Mouse (Mus musculus): ENCODE results near the gene Gtse1. TPM values are rescaled to one million over a fixed set of nuclear protein-coding genes. Genes with fewer than 3 reads are reported as not detected.

Gtse1 gene
- total RNA-seq (2021): 10 to 100 TPM in 1 of 2 experiments, 1 to 10 TPM in 1; 8.9 to 10.1 TPM
- long read RNA-seq, experiment 1, partial matches to known transcripts: 5 of 10 reads
- long read RNA-seq, experiment 1, other reads (novel, unspliced or antisense): 1 of 10 reads
- long read RNA-seq, experiment 2, partial matches to known transcripts: 6 of 8 reads
- long read RNA-seq, experiment 2, other reads (novel, unspliced or antisense): 1 of 8 reads

- DNase-seq (ENCODE audit: low spot score in 2 of 2): peak; percentile 64 to 92
These were observed at the start of gene Gtse1 for GRCm38 (mm10) chr15:85859490-85860031. TSS of gene Gtse1 (plus strand) at chr15:85859745.

DNA sequence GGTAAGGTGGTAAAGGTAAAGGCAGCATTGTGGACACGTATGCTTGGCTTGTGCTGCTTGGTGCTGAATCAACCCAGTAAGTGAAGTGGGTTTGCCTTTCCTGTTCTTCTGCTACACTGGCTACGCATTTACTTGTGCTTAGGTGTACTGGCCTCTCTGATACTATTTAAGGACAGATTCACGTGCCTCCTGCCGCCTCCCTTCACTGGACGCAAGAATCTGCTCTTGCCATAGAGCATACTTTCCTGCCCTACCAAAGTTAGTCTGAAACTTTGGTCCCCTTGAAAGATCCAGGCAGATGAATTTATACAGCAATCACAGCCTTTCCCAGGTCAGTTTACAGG, 49.1 kb upstream of the Gtse1 start:
- no peak for DNase-seq (ENCODE audit: low spot score in 2 of 2)

- DNase-seq (ENCODE audit: low spot score in 2 of 2): peak in 1 of 2 experiments; percentile 23
These were observed 48.6 kb upstream of the Gtse1 start for GRCm38 (mm10) chr15:85810806-85811521.

DNA sequence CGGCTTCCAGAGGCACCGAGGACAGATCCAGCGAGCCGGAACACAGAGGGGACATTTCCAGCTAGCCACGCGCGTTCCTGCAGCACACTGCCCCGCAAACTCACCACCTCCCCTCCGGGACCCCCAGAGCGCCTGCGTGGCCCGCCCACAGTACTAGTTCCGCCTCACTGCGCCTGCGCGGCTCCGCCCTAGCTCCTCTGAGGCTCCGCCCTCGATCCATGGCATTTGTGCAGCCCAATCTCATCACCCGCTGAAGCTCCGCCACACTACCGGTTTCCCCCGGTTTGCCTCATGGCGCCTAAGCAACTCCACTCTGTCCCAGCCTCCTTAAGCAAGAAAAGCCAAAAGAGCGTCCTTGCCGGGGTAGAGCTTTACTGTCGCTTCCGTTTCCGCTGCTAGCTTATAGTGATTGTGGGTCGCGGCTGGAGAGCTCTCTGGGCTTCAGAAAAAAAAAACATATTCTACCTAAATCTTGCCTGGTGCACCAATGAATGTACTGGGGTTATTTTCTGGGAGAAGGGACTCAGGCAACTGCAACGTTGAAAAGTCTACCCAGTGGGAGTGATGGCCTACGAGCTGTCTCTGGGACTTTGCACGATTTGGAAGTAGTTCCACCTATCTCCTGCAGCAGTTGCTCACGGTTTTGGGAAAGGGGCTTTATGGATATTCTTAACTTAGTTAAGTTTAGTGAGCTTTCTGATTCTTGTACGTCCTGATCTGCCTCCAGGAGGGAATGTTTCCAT, 47.8 kb upstream of the Gtse1 start, which contains the start of gene Cdpf1:
Cdpf1 (minus strand) TSS at position 163 of the 743 bp plus-strand sequence.
- DNase-seq (ENCODE audit: low spot score in 2 of 2): peak; percentile 98

GRCm38 (mm10) chr15:85813428-85813827, 46.1 kb upstream of the Gtse1 start:
- no peak for DNase-seq (ENCODE audit: low spot score in 2 of 2)

DNA sequence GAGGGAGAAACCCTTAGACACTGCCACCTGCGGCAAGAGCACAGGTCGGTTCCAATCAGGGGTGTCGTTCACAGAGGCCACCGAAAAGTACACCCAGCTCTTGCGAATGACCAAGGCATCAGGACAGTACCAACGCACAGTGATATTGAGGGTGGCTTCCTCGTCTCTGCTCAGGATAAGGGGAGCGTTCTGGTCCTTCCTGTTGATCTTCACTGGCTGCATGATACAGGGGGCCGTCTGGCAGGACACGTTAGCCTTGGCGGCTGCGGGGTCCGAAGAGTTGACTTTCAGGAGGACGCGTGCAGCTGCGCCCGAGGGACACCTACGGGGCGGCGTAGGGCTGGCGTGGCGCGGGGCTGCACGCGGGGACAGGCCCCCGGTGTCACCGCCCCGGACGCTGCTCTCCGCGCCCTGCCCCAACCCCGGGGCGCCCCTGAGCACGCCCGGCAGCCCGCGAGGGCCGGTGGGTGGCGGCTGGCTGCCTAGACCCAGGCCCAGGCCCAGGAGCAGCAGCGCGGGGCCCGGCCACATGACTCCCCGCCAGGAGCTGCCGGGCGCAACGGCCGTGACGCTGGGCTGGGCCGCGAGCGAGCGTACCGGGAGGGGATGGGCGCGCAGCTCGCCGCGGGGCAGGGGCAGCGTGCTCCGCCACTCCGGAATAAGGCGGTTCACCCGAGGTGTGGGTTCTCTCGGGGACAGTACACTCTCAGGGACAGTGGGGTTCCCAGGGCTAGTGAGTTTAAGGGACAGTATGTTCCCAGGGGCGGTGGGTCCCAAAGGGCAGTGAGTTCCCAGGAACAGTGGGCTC, 38.1 kb upstream of the Gtse1 start, which contains the start of gene Pkdrej:
Pkdrej (minus strand) TSS at position 532 of the 808 bp plus-strand sequence.
- no peak for DNase-seq (ENCODE audit: low spot score in 2 of 2)

DNA sequence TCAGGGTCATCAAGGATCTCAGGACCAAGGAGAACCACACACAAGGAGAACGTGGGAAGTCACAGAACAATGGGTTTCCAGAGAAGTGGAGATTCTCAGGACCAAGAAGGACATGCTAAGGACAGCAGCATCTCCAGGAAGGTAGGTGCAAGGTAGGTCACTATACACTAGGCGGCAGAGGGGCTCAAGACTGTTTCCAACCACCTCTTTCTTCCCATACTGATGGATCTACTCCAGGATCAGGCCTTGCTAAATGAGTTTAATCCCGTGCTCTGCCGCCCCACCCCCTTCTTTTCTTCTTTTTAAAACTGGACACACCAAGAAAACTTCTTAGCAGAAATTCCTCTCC, 37.6 kb upstream of the Gtse1 start:
- DNase-seq (ENCODE audit: low spot score in 2 of 2): no peak

GRCm38 (mm10) chr15:85826676-85827075, 32.9 kb upstream of the Gtse1 start:
- DNase-seq (ENCODE audit: low spot score in 2 of 2): no peak

DNA sequence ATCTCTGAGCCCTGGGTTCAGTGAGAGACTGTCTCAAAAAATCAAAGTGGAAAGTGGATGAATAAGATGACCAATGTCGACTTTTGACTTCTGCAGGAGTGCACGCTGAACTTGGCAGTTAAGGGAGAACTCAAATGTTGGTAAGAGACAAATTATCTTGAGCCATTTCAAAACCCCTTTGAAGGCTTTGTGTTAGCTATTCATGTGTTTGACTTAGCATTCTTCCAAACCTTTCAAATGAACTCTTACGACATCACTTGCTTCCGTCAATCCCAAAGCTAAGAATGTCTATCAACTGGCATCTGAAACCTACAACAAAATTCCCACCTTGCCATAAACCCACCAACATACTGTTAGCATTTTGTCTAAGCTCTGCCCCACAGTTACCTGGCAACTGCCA, 31.5 kb upstream of the Gtse1 start:
- DNase-seq (ENCODE audit: low spot score in 2 of 2): no peak

DNA sequence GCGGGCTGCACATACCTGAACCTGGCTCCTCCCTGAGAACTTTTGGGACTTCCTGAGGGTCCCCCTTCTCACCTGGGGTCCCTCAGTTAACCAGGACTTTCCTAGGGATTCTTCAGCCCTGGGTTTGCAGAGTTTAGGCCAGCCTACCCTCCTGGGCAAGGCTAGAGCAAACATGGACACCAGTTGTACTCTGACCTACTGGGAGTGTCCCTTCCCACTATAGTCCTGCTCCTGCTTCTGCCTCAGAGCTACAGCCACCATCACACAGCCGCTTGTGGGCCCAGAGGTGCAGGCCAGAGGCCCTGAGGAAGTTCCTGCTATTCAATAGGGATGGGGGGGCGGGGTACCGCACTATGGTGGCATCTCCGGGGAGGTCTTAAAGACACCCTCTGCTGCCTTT, 30.1 kb upstream of the Gtse1 start:
- DNase-seq (ENCODE audit: low spot score in 2 of 2): no peak

- DNase-seq (ENCODE audit: low spot score in 2 of 2): peak; percentile 58 to 72
These were observed 27.5 kb upstream of the Gtse1 start, which contains the start of gene Ttc38 for GRCm38 (mm10) chr15:85831954-85832590. TSS of gene Ttc38 (plus strand) at chr15:85832306.

DNA sequence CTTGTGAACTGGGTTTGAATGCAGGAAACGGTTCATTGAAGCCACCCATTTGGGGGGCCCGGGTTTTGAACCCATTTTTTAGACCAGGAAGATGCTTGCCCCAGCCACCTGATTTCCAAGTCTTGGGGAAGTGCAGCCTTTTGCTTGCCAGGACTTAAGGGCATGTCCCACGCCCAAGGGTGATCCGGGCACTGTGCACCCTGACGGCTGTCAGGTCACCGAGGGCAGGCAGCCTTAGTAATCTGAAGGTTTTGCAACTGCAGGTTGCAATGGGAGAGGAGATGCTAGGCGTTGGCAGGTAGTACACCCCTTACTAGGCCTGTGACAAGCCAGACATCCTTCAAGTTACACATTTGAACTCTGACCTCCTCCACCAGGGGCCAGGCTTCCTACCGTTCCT, 26.9 kb upstream of the Gtse1 start:
- DNase-seq (ENCODE audit: low spot score in 2 of 2): no peak

DNA sequence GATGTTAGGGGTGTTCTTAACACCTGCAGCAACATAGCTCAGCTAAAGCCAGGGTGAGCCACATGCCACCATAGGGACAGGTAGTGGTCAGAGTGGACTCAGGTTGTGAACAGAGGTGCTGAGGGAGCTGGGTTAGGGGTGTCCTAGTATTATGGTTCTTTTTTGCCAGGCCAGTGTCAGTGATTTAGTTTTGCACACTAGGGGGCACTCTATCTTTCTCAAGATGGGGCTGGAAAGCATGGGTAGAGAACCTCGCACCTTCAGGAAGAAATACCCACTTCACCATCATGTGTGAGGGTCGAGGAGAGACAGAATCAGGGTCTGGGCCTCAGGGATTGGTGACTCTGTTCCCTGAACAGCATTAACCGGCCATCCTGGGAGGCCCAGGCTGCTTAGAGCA, 24.2 kb upstream of the Gtse1 start:
- DNase-seq (ENCODE audit: low spot score in 2 of 2): no peak

GRCm38 (mm10) chr15:85836887-85837286, 22.7 kb upstream of the Gtse1 start:
- DNase-seq (ENCODE audit: low spot score in 2 of 2): no peak

DNA sequence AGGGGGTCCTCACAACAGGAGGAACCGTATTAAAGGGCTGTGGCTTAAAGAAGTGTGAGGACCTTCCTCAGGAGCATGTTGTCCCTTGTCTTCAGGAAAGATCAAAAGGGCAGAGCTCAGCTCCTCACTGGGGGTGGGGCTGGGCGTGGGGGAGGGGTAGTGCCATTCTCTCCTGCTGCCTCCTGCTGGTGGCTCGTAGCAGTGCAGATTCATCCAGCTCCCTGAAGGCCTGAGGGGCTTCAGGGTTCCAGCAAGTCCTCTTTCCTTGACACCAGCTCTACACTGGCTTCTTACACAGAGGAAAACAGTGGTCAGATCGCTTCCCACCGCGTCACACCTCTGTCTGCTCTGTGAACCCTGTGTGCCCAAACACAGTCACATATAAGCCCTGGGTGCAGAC, 18.6 kb upstream of the Gtse1 start:
- DNase-seq (ENCODE audit: low spot score in 2 of 2): no peak

DNA sequence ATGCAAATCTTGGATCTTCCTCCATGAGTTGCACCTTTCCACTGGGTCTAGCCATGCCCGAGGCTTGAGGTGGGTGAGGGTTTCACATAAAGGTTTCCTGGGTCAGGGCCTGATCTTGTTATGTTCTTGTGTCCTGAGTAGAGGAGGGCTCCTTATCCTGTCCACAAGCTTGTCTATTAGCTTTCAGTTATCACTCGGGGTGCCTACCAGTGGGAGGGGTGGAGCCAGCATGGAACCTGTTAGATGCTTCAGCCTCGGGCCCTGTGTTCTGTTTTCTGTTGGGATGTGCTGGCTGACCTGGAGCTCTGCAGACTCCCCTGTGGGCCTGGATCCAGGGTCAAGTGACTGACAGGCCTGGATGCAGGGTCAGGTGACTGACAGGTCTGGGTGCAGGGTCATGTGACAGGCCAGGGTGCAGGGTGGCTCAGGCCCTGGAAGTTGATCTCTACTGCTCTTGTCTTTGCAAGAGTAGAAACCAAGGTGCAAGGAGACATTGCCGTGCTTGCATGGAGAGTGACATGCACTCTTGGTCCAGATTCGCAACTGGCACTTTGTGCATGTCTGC, 17.7 kb upstream of the Gtse1 start:
- no peak for DNase-seq (ENCODE audit: low spot score in 2 of 2)

GRCm38 (mm10) chr15:85845071-85845470, 14.5 kb upstream of the Gtse1 start:
- DNase-seq (ENCODE audit: low spot score in 2 of 2): no peak

- DNase-seq (ENCODE audit: low spot score in 2 of 2): no peak
These were observed 7.7 kb upstream of the Gtse1 start for GRCm38 (mm10) chr15:85851656-85852392.

DNA sequence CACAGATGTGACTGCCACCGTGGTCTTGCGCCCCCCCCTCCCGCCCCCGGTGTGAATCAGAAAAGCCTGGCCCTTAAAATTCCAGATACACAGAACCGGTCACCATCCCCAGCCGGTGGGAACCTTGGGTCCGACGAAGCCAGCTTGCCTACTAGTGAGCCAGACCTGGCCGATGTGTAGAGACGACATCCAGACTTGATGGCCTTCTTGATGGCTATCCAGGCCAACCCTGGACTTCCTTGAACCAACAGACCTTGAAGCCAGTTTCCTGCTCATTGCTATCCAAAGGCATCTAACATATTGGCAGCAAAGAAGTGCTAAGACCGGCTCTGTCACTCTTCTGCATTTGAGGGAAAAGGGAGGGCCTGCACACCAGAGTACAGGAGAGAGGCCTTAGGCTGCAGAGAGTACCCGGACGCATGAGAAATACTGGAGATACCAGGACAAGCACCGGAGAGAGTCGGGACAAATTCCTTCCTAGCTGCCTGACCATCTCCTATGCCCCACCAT, 510 bp upstream of the Gtse1 start:
- no peak for DNase-seq (ENCODE audit: low spot score in 2 of 2)

Measured in adrenal gland, postnatal 4 days (tissue).